Mouse (Mus musculus) liver (tissue): ENCODE measurements at regions not wholly inside any gene's neighbourhood (a gene's known extent, or its start where the extent isn't known, plus 50 kb on each side); places are given as distances from the start of the nearest gene placed in this dataset.

Source experiments
- DNase-seq: peaks from one replicate; pipeline ENCODE4 v3.0.0-alpha.2; 2020; ENCODE audit warnings: mixed read lengths

DNA sequence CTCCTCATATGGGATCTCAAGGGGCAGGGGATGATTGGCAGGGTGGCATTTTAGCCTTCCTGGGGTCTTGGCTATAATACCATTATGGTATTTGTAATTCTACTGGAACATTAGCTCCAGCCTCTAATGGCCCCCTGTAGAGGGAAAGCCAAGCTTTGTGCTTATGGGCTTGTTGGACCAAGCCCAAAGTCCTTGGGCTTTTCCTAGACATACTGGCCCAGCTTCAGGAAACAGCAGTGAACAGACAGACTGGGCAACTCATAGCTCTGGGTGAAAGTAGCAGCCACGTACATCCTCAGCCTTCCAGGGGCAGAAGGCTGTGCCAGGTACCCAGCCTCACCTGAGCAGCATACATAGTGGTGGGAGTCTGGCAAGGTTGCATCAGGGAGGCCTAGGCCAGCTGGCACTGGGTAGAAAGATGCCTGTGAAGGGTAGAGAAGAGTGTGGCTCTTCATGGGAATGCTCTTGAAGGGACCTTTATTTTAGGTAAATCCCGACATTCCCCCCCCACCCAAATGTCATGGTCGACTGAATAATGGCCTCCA lies 108.1 kb upstream of the Neo1 start:
- DNase-seq: no peak

DNA sequence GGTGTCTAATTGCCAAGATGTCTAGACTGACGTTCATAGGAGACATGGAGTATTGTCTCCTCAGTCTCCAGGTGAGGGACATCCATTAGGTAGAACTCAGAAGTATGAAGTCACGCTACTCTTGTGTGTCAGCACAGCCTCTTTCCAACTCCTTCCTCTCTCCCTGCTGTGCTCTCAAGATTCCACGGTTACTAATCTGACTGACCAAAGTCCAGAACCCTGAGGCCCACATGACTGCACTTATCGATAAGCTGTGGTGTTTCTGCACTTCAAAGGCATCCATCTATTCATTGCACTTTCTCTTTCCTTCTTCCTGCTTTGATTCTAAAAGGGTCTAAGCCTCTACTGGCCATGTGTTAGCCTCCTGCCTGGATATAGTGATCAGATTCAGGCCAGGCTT lies 107.4 kb upstream of the Neo1 start:
- DNase-seq: no peak

DNA sequence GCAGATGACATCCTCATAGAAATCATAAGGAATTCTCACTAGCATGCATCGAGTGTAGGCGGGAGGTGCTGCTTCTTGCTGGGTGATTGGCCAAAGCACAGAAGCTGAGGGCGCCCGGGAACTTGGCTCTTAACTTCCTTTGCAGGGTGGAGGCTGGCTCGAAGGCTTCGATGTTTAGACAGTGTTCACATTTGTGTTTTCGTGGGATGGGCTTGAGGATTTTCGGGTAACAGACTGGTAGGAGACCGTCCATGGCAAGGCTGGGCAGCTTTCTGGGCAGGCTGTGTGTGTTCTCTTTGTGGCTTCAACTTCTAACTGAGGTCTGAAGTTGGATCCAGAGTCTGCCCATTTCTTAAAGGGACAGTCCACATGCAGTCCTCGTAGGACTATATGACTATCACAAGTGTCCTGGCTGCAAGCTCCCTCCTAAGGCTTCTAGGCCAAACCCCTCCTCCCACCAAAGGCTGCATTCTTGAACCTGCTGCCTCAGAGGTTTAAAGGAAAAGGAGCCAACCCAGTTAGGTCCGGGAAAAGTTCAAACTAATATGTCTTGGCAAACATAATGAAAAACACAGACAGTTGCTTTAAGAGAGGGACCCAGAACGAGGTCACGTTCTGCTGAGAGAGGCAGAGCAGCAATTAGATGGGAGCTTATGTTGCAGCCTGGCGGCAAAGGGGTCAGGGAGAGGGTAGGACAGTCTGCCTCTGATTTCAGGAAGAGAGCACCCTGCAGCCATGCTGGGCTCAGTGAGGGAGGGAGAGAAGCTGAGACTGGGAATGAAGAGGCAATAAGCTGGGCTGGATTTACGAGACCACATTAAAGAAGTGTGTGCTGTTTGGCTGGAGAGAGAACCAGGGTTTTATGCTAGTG lies 98.2 kb upstream of the Neo1 start:
- DNase-seq: peak; percentile 12

DNA sequence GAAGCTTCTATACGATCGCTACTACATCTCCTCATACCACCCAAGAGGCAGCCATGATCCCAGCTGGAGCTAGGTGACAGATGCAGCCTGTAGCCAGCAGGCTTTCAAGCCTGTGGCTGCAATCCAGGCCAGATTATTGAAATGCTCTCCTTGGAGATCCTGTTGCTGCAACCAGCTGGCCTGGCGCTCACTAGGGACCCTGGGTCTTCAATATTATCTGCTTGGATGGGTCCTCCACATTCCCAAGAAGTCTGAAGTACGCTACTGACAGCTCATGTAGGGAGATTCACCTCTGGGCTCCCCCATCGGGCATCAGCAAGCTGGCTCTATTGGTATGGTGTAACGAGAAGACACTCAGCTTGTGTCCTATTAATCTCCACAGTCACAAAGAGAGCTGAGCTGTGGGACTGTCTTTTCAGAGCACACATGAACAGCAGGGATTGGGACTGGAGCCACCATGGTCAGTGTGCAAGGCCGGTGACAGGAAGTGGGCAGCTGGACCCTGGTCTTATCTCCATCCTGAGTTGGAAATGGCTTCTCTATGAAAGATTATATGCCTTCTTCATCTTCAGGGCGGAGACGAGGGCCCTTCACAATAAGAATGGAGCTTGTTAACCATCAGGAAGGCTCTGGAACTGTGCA lies 93.6 kb upstream of the Neo1 start:
- no peak for DNase-seq

DNA sequence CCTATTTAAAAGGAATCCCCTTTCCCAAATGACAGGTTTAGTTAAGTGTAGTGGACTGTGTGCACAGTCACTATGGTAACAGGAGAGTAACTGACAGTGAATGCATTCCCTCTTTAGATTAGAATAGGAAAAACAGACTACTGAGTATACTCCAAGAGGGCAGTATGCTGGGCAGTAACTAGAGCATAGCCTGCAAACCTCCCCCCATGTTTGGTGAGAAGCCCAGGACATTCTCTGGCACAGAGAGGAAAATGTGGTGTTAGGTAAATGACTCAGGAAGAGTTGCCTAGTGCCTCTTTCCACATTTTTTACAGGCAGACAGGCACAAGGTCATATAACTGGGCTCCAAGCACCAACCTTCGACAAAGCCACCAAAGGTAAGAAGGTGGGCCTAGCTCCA lies 93.0 kb upstream of the Neo1 start:
- no peak for DNase-seq

DNA sequence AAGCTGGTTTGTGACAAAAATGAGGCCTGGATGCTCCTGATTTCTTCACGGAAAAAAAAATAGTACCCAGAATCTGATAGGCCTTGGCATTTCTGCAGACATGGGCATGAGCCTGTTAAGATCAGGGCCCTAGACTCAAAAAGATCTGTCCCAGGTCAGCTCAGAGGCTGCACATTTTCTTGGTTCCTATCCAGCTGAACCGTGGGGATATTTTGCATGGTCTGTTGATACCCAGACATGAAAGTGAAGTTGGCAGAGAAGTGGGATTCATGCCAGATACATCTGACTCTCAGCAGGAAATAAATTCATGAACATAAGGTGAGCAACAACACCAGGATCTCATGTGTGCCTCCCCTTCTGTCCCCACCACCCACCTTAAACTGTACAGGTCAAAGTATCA lies 91.8 kb upstream of the Neo1 start:
- no peak for DNase-seq

DNA sequence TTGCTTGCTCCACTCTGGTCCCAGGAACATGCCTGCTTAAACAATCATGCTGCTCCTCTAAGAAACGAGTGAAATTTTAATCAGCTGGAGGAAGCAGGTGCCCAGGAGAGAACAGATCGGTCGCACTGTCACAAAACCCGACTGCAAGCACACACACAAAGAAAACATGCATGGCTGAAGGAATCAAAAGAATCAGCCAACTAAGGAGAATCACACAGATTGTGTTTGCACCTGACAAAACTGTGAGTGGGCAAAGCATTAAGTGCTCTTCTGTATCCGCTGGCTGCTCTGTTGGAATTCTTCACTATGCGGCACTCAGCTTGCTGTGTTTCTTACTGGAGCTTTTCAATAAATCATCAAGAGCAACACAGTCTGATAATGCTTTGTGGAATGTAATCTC lies 89.6 kb upstream of the Neo1 start:
- DNase-seq: no peak

DNA sequence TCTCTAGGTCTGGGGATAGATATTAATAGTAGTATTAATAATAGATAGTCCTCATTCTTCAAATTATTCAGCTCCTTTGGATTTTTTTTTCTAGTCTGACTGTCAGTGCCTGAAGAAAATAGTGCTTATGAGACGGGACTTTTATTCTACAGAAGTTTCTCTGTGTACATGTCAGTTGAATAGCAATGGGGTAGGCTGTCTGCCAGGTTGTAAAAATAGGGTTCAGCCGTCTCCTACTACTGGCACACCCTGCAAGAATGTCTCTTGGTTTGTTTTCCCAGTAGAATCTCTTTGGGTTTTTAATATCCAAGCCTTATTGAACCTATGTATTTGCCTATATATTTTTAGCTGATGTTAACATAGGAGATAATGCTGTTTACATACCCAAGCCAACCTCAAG lies 80.3 kb upstream of the Neo1 start:
- DNase-seq: no peak

DNA sequence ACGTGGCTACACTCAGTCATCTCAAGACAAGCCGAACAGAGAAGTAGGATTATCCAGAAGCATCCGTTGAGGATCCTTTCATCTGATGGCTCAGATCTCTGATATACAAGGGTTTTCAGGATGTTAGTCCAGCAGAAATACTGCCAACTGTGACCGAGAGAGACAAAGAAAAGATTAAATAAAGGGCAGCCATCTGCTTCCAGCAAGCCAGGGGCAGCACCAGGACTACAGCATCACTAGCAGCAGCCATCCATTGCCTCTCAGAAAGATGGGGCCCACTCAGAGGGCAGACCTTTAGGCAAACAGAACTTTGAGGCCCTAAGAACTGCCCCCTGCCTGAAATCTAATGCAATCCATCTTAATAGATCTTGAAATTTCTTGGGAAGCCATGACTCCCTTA lies 77.6 kb upstream of the Neo1 start:
- no peak for DNase-seq

DNA sequence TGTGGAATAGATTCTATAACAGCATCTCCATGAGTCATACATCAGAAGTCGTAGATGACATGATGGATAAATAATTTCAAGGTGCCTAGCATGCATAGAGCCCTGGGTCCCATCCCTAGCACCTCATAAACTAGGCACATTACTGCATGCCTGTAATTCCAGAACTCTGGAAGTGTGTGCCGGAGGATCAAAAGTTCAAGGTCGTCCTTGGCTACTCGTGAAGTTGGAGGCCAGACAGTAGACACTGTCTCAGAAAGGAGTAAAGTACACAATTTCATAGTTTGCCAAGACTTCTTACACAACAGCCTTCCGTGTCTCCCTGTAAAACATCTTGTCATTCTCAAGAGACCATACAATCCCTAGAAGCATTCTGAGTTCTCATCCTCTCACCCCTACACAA lies 63.5 kb upstream of the Neo1 start:
- DNase-seq: no peak

DNA sequence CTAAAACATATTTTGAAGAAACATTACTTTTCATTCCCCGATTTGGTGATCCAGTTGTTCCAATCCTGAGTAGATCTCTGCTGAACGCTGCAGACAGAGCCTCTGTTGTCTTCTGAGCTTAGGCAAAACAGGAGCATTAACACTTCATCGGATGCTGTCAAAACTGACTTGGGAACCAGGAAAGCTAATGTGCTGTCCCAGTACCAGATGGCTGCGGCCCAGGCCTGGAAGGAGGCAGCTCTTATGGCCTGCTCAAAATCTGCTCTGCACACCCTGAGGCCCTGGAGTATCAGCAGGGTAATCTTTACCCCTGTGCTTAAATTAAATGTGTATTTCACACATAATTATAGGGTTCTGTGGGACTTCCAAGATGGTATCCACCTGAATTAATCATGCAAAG lies 61.3 kb upstream of the Neo1 start:
- no peak for DNase-seq

DNA sequence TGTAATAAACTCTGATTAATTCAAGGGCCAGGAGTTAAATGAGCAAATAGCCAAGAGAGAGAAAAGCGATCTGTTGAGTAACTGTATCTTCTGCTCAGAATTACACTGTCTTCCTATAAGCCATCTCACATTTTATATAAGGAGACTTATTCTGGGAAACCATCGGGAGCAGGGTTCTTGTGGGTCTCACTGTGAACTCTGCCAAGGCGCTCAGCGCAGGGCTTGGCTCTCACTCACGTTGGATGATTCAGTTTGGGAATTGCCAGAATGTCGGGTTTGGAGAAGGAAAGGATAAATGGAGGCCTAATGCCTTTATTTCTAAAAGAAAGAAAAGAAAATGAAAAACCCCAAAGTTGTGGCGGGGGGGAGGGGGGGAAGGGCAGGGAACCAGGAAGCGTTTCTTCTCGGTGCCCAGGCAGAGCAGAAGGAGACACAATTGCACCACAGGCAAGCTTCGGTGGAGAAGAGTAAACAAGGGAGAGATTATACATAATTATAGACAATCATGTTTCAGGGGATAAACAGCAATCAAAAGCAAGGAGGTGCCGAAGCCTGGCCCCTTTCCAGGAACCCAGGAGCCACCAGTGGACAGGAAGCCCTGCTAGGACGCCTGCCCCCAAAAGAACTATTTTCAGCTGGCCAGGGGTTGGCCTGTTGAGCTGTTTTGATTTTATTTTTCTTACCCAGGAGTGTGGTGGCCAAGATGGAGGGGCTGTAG lies 60.5 kb upstream of the Neo1 start:
- no peak for DNase-seq

DNA sequence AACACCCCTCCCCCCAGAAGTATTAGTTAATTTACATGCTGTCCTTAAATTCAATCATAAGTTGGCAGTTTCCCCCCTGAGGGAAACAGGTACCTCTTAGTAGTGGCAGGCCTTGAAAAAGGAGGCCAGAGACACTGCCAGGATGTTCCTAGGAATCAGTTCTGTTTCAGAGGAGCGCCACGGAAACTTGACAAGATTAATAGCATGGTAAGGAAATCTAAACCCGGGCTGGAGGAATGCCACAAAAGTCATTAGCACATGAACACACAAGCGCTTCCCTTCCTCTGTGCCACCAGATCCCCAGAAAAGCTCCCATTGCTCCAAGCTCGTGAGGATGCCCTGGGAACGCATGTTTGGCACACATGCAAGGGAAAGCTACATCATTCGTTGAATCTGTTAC lies 59.4 kb upstream of the Neo1 start:
- no peak for DNase-seq

DNA sequence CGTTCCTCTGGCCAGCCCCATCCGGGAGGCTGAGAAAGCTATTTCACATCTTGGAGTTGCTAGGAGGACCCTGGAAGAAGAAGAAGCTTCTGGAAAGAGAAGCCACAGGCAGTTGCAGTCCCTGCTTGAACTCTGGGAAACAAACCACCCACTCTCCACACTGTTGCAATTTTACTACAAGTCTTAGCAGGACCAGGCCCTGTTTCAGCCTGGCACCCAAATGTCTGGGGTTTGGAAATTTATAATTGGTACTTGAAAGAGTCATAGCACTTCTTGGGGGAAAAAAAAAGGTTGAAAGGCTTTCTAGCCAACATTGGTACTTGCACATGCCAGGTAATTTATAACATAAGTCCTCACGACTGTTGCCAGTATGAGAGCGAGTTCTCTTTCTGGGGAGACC lies 57.9 kb upstream of the Neo1 start:
- no peak for DNase-seq

DNA sequence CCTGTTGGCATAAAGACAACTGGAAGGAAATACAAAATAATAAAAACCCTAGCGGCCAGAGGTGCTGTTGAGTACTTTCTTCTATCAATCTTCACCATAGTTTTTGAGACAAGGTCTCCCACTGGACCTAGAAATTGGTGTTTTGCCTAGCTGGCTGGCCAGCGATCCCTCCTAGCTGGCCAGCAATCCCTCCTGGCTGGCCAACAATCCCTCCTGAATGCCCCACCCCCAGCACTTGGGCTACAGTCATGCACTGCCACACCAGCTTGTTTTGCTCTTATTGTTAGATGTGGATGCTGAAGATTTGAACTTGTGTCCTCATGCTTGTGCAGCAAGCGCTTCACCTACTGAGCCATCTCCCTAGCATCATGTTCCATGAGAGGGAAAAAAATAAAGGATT lies 54.9 kb upstream of the Neo1 start:
- no peak for DNase-seq

DNA sequence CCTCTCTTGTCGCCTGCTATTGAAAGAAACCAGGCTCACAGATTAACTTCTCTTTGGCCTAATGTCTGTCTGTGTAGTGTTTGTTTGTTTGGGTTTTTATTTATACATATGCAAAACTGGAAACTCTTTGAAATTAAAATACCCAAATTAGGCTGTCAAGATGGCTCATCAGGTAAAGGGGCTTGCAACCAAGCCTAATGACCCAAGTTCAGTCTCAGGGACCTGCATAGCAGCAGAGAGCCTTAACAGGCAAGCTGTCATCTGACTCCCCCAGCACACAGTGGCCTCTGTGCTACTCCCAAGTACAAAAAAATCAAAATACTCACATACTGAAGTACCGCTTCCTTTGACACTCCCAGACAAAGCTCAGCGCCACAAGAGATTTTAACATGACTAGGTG lies 51.5 kb upstream of the Neo1 start:
- no peak for DNase-seq

DNA sequence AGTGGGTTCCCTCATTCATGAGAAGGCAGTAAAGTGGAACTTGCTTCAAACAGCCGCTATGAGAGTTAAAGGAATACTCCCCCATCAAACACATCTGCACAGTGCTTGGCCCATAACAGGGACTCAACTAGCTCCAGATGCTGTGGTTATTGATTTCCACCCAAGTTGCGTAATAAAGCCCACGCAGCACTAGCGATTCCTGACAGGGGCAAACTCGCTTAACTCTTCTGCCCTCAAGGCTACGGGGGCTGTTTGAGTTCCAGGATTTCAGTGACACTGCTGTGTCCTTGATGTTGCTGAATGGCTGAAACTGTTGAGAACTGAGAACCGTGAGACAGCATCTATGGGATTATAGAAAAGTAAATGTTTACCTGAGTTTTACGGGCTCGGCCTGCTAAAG lies 50.9 kb upstream of the Neo1 start:
- no peak for DNase-seq

DNA sequence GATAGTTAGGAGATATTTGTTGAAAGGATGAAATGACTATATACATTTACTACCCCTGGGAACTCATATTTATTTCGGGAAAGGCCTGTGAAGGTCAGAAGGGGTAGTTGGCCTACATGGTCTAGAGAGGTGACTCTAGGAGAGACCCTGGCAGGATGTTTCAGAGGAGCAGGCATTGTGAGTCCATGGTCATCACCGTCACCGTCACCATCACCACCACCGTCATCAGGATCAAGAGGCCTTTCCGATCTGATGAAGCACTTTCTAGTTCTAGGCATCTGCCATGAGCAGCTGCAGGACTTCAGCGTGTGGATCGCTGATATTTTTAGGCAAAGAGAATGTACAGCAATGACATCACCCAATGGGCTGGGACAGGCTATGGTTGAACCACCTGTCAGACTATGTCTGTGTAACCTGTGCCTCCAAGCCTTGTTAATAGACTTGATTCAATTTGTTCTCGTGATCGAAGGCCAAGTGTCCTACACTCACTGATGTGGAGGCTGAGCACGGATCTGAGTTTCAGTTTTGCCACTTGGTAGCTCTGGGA lies 50.4 kb upstream of the Neo1 start:
- DNase-seq: no peak
